Mouse (Mus musculus) fat pad, adult 2 months (tissue): Measurements from ENCODE around the gene Tmem63c.

ENCODE experiments used
- DNase-seq: peaks from one replicate; pipeline ENCODE4 v3.0.0-alpha.2; 2011; ENCODE audit warnings: low read depth, low spot score; ENCODE audit errors: extremely low read depth

The Tmem63c gene

GRCm38 (mm10) chr12:87047536-87047935 is 26.4 kb downstream of the Tmem63c start:
- DNase-seq: no peak

- DNase-seq: no peak
Observed at GRCm38 (mm10) chr12:87052661-87053321, 31.7 kb downstream of the Tmem63c start.

GRCm38 (mm10) chr12:87054873-87055272 is 33.7 kb downstream of the Tmem63c start:
- DNase-seq: no peak

GRCm38 (mm10) chr12:87057066-87057465 is 35.9 kb downstream of the Tmem63c start:
- DNase-seq: no peak

GRCm38 (mm10) chr12:87065446-87065845 is 44.3 kb downstream of the Tmem63c start:
- no peak for DNase-seq

- no peak for DNase-seq
Observed at GRCm38 (mm10) chr12:87066429-87066828, 45.3 kb downstream of the Tmem63c start.

- DNase-seq: no peak
Observed at GRCm38 (mm10) chr12:87070520-87070919, 49.4 kb downstream of the Tmem63c start.

- DNase-seq: no peak
Observed at GRCm38 (mm10) chr12:87076610-87077009, 55.5 kb downstream of the Tmem63c start.

- no peak for DNase-seq
Observed at GRCm38 (mm10) chr12:87082797-87083196, 61.7 kb downstream of the Tmem63c start.

- no peak for DNase-seq
Observed at GRCm38 (mm10) chr12:87087236-87087635, 66.1 kb downstream of the Tmem63c start.

- DNase-seq: no peak
Observed at GRCm38 (mm10) chr12:87088331-87088730, 67.2 kb downstream of the Tmem63c start.

- DNase-seq: no peak
Observed at GRCm38 (mm10) chr12:87089255-87089654, 68.1 kb downstream of the Tmem63c start.

GRCm38 (mm10) chr12:87089701-87090100 is 68.6 kb downstream of the Tmem63c start:
- DNase-seq: no peak

- DNase-seq: no peak
Observed at GRCm38 (mm10) chr12:87091916-87092315, 70.8 kb downstream of the Tmem63c start.

GRCm38 (mm10) chr12:87093249-87093648 is 72.1 kb downstream of the Tmem63c start:
- no peak for DNase-seq

- DNase-seq: no peak
Observed at GRCm38 (mm10) chr12:87093671-87094070, 72.5 kb downstream of the Tmem63c start.

- no peak for DNase-seq
Observed at GRCm38 (mm10) chr12:87100331-87100730, 79.2 kb downstream of the Tmem63c start.

- no peak for DNase-seq
Observed at GRCm38 (mm10) chr12:87102165-87102631, 81.1 kb downstream of the Tmem63c start, which contains the start of gene Ngb. Ngb (minus strand) TSS chr12:87102539.

GRCm38 (mm10) chr12:87103471-87103870 is 82.3 kb downstream of the Tmem63c start:
- DNase-seq: no peak

GRCm38 (mm10) chr12:87104796-87105195 is 83.7 kb downstream of the Tmem63c start:
- DNase-seq: no peak

GRCm38 (mm10) chr12:87107357-87107977 is 86.3 kb downstream of the Tmem63c start:
- DNase-seq: no peak

GRCm38 (mm10) chr12:87121918-87122589 is 100.9 kb downstream of the Tmem63c start:
- DNase-seq: no peak
